Mouse (Mus musculus) cerebellum, adult 11-12 months (tissue): Measurements from ENCODE around the gene Cd33.

Source experiments
- DNase-seq: peaks from one replicate; pipeline ENCODE4 v3.0.0; 2022

Gene Cd33

GRCm38 (mm10) chr7:43512519-43512918 is 31.7 kb downstream of the Cd33 start:
- no peak for DNase-seq

DNA sequence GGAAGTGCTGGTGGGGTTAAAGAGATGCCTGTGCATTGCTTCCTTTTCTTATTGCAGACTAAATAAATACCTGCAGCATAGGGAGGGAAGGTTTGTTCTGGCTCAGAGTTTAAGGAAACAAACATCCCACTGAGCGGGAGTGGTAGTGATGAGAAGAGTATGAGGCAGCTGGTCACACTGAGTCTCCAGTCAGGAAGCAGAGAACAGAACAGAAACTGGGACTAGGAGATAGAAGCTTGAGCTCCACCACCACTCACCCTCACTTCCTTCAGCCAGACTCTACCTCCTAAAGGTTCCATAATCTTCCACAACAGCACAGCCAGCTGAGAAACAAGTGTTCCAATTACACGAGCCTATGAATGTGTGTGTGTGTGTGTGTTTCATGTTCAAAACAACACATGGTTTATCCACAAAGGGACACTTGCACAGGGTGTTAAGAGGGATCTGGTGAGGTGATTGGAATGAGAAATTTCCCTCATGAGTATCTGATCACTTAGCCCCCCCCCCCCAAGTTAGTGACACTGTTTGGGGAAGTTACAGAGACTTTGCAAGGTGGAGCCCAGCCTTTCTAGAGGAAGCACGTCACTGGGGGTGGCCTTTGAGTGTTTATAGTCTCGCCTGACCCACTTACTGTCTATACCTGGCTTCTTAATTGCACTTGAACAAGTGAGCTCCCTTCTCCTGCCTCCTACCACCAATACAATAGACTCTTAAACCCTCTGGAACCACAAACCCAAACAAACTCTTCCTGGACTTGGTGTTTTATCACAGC is 32.3 kb downstream of the Cd33 start:
- no peak for DNase-seq

- DNase-seq: peak; percentile 70
Observed at GRCm38 (mm10) chr7:43495343-43496021, 48.7 kb downstream of the Cd33 start.

DNA sequence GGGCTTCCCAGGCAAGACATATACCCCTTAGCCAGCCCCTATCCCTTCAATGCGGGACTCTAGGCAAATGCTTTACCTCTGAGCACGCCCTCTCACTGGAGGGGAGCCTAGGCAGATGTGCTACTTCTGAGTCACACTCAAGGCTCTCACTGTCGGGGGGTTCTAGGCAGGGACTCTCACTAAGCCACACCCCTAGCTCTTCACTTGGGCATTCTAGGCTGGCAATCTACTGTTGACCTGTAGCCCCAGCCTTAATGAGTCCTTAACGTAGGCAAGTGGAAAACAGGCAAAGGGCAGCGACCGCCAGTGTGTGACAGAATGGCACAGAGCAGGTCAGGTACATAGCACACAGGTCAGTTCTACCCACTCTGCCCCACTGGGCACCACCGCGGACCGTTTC is 53.4 kb downstream of the Cd33 start:
- peak; percentile 53 for DNase-seq

DNA sequence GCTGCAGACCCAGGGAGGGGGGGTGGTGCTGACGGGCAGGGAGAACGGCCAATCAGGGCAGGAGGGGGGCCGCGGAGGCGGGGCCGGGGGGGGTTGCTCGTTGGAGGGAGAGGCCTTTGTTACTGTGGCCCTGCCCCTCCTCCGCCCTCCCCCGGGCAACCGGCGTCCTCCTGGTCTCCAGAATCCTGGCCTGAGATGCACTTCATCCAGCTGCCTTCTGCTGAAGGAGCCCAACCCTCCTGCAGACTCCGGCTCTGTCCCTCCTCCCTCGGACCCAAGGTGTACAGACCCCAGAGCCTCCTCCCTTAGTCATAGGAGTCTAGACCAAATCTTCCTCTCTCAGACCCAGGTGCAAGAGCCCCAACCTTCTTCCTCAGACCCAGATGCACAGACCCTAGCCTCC is 54.0 kb downstream of the Cd33 start:
- DNase-seq: peak; percentile 91

DNA sequence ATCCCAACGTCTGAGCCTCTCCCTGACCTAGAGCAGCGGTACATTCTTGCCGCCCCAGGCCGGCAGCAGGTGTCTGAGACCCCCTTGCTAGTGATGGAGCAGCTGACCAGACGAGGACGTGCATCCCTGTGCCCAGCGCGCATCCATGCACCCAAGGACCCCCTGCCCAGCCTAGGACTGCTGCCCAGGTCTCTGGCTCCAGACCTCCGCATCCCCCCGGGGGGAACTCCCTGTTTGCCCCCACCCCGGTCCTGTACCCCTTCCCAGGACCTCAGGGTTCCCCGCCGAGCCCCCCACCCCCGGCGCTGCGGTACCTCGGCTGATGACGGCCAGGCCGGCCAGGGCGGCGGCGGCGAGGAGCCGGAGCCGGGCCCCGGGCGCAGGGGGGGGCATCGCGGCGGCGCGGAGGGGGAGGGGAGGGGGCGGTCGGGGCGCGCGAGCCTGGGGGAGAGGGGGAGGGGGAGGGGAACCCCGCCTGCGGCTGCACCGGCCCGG is 54.5 kb downstream of the Cd33 start, which contains the start of gene Iglon5:
TSS of gene Iglon5 (minus strand) at position 445 of the 495 bp plus-strand sequence.
- peak; percentile 79 for DNase-seq

DNA sequence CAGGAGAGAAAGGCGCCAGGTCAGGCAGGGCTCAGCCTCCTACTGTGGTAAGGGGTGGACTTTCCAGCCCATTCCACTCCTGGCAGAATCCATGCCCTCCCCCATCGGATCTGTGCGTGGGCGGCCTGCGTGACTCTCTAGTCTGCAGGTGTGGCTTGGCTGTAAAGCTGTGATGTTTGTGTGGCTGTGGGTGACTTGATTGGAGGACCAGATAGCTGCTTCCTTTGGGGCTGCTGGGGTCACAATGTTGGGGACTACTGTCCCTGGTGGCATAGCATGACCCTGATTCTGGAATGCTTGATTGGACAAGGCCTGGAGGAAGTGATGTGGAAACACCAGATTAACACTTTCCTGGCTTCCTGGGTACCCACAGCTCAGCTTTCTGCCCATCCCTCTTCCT is 55.6 kb downstream of the Cd33 start:
- DNase-seq: peak; percentile 63

DNA sequence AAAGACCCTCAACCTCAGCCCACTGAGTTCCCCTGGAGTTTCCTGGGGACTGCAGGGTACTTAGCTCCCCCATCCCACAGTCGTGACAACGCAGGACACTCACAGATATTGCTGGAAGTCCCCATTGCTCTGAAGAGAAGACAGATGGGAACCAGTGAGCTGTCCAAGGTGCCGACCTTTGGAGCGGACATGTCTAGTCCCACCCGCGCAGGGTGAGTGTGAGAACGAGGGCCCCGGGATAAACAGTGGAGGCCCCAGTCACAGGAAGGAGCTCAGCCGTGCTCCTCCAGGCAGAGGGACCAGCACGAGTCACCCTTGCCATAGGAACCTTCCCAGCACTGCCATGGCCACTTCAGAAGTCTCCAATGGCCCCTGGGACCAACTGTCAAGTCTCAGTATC is 61.0 kb downstream of the Cd33 start:
- no peak for DNase-seq

DNA sequence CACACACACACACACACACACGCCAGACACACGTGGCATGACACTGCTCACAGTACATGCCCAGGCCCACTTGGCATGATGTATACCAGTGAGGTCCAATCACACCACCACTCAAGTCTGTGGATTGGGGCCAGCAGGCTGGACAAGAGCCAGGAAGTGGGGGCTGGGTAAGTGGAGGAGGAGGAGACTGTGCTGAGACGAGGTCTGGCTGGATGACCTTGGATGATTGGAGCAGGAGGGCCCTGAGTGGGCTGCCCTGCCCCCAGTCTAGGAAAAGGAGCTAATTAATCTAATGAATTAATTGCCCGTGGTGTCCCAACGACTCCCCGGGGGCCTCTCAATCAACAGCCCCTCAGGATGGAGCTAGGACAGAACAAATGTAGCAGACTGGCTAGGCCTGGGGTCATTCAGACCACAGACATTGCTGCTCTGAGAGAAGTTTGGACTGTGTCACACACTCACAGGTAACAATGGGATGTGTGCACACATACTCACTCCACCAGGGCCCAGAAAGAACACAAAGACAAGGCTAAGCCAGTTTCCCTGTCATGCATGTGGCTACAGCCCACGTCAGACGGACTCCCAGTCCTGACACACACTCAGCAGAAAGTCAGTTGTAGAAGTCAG is 62.0 kb downstream of the Cd33 start:
- peak; percentile 46 for DNase-seq

GRCm38 (mm10) chr7:43481191-43481590 is 63.0 kb downstream of the Cd33 start:
- DNase-seq: no peak

DNA sequence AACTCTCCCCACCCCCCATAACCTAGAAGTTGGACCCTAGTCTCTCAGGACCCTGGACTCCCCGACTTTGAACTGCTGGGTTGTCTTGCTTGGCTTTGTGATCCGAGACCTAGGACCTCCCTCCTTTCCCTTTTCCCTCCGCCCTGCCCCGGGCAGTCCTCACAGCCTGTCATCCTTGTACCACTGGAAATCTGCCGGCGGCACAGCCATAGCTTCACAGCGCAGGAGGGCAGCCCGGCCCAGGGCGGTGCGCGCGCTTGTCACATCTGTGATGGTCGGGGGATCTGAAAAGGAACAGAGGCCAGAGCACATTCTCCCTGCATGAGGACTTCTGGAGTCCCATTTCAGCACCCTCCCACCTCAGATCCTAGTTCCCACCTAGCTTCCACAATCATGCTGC is 67.9 kb downstream of the Cd33 start:
- DNase-seq: no peak

- DNase-seq: no peak
Observed at GRCm38 (mm10) chr7:43475706-43476105, 68.5 kb downstream of the Cd33 start.
